Mouse (Mus musculus): ENCODE results near the gene Abcc5.

The Abcc5 gene

DNA sequence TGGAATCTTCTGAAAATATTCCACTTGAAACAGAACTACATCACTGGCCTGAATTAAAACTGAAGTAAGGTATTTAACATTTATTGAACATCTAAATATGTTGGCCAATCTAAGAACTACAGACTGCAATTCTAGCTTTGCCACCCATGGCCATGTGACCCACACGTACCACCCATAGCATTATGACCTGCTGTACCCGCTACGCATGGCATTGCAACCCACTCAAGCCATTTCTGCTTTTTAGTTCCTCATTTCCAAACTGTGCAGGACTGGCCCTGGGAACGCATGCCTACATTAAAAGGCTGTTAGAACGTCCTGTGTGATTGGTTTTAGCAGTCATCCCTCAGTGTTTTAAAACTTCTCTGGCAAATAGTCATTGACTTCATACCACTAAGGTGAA is 68.4 kb downstream of the Abcc5 start:
- Histone ChIP-seq H3K27me3 (ENCODE audit: control insufficient read depth, insufficient read depth, low read length, poor library complexity, severe bottlenecking) (no peaks in the 10 kb centered on the region), H3K36me3 (ENCODE audit: control insufficient read depth, insufficient read depth, low read length, poor library complexity, severe bottlenecking) (no peaks in the 10 kb centered on the region)
- DNase-seq (ENCODE audit: low read depth, low spot score), result peak; percentile 15

DNA sequence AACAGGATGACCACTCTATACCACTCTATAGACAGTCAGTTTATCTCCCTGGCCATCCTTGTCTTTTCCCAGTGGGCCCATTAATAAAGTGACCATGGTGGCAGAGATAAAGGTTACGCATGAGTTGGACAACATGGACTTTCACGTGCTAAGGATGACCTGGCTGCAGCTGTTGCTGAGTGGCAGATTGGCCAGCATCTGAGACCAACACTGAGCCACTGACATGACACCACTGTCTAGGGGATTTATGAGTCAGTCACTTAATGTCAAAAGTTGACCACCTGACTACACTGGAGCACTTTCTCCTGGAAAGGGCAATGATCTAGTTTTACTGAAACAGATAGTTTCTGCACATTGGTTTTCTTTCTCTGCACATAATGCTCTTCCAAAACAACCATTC is 71.4 kb downstream of the Abcc5 start:
- H3K27me3 ChIP-seq (ENCODE audit: control insufficient read depth, insufficient read depth, low read length, poor library complexity, severe bottlenecking), result no peaks in the 10 kb centered on the region

DNA sequence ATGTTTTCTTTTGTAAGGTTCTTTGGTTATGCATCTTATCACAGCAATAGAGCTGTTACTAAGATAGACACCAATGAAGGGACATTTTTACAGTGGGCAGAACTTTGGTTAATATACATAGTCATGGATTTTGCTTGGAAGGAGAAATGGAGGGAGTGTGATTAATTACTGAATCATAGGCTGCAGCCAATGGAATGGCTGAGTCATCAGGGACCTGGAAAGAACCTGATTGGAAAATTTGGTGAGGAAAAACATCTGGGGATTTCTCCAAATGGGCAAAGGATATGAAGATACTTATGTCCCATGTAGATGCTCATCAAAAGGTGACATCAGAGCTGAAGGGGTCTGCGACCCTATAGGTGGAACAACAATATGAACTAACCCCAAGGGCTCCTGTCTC is 72.2 kb downstream of the Abcc5 start:
- H3K27me3 ChIP-seq (ENCODE audit: control insufficient read depth, insufficient read depth, low read length, poor library complexity, severe bottlenecking), result no peaks in the 10 kb centered on the region
- DNase-seq (ENCODE audit: low read depth, low spot score), result no peak
- H3K36me3 ChIP-seq (ENCODE audit: control insufficient read depth, insufficient read depth, low read length, poor library complexity, severe bottlenecking), result no peaks in the 10 kb centered on the region

More for the DNA sequence above, 71.4 kb downstream of the Abcc5 start:
- no peaks in the 10 kb centered on the region for H3K36me3 ChIP-seq (ENCODE audit: control insufficient read depth, insufficient read depth, low read length, poor library complexity, severe bottlenecking)
- no peak for DNase-seq (ENCODE audit: low read depth, low spot score)

DNA sequence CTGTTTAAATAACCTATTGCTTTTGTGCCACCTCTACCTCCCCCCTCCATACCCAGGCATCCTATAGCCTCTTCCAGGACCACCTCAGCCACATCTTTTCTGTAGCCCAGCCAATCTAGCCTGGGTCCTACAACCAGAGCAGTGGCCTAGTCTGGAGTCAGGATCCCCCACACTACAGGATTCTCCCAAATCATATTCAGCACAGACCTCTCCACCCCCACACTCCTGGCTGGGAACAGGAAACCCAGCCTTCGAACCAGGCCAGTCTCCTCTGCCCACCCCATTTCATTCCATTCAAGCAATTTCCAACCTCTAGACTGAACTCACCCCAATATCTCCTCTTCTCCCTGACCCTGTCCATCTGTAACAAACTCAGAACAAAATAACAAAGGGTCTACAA is 80.7 kb downstream of the Abcc5 start:
- no peak for DNase-seq (ENCODE audit: low read depth, low spot score)
- Histone ChIP-seq H3K36me3 (ENCODE audit: control insufficient read depth, insufficient read depth, low read length, poor library complexity, severe bottlenecking) (no peaks in the 10 kb centered on the region), H3K27me3 (ENCODE audit: control insufficient read depth, insufficient read depth, low read length, poor library complexity, severe bottlenecking) (no peaks in the 10 kb centered on the region)

DNA sequence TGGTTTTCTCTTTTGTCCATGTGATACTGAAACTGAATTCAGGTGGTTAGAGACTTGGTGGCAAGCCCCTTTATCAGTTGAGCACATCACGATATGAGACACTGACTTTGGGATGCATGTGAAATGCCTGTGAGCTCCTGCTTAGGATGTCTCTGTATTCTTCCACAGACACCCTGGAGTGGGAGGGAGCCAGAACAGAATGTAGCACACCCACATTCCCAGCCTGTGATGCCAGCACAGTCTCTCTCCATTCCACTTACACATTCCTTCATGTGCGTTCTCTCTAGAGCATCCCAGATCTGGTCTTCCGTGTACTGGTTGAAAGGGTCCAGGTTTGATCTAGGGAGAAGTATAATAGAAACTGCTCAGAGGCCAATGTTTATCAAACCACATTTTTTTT is 87.6 kb downstream of the Abcc5 start:
- DNase-seq (ENCODE audit: low read depth, low spot score), result no peak
- Histone ChIP-seq H3K36me3 (ENCODE audit: control insufficient read depth, insufficient read depth, low read length, poor library complexity, severe bottlenecking) (no peaks in the 10 kb centered on the region), H3K27me3 (ENCODE audit: control insufficient read depth, insufficient read depth, low read length, poor library complexity, severe bottlenecking) (no peaks in the 10 kb centered on the region)

DNA sequence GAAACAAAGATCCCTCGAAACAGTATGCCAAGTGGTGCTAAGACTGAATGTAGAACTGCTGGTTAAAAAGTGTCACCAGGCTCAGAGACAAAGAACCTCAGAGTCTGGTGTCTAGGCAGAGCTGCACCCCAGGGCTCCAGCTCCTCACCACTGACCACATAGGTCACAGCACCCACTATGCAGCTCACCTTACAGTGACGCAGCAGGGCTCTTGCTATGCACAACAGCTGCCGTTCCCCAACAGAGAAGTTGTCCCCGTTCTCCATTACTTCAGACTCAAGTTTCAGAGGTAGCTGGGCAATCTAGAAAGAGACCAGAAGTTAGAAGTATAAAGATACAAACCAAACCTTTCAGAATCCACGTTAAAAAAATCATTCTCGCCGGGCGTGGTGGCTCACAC is 91.3 kb downstream of the Abcc5 start:
- no peak for DNase-seq (ENCODE audit: low read depth, low spot score)
- Histone ChIP-seq H3K36me3 (ENCODE audit: control insufficient read depth, insufficient read depth, low read length, poor library complexity, severe bottlenecking) (no peaks in the 10 kb centered on the region), H3K27me3 (ENCODE audit: control insufficient read depth, insufficient read depth, low read length, poor library complexity, severe bottlenecking) (no peaks in the 10 kb centered on the region)

DNA sequence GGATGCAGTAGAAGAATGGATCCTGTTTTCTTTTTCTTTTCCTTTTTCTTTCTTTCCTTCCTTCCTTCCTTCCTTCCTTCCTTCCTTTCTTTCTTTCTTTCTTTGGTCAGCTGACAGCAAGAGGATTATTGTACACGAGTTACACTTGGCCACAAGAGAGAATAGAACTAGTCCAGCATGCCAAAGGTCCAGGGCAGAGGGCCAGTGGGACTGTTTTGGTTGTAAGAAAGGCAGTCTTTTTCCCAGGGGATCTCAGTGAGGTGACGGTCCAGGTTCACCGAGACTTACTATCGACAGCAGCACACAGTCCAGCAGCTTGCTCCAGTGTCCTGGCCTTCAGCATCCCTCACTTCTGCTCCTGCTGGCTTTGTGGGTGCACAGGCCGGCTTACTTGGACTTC is 97.9 kb downstream of the Abcc5 start:
- Histone ChIP-seq H3K36me3 (ENCODE audit: control insufficient read depth, insufficient read depth, low read length, poor library complexity, severe bottlenecking) (no peaks in the 10 kb centered on the region), H3K27me3 (ENCODE audit: control insufficient read depth, insufficient read depth, low read length, poor library complexity, severe bottlenecking) (no peaks in the 10 kb centered on the region)
- DNase-seq (ENCODE audit: low read depth, low spot score), result no peak

DNA sequence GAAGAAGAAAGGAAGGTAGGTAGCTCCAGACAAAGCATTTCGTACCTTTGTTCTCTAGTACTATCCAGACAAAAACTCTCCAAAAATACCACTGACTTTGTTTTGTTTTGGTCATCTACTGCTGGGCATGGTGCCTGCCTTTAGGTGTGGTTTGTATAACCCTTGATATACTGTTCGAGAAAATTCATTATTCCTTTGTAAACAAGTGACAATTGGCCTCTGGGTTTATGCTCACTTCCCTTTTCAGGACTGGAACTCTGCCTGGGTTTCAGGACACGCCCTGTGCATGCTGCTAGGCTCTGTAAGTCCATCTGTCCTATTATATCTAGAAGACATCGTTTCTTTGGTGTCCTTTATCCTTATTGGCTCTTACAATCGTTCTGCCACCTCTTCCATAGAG is 100.9 kb downstream of the Abcc5 start, which contains the start of gene Cyp2ab1:
Gene Cyp2ab1 (minus strand): TSS at position 119 of the 400 bp plus-strand sequence.
- Histone ChIP-seq H3K36me3 (ENCODE audit: control insufficient read depth, insufficient read depth, low read length, poor library complexity, severe bottlenecking) (no peaks in the 10 kb centered on the region), H3K27me3 (ENCODE audit: control insufficient read depth, insufficient read depth, low read length, poor library complexity, severe bottlenecking) (no peaks in the 10 kb centered on the region)
- DNase-seq (ENCODE audit: low read depth, low spot score), result no peak

DNA sequence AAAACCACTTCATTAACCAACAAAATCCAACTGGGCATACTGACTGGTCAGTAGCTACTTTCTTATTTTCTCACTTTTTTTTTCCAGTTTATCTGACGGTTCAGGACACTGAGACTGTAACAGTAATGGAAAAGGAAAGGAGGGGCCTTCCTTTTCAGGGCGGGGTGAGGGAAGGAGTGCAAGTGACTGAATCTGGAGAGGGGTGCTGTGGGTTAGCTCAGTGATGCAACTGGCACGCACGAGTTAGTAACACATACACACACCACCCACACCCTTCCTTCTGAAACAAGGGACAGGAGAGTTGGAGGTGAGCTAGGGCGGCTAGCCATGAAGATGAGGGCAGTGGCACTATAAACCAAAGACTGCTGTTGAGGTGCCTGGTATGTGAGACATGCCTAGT is 102.3 kb downstream of the Abcc5 start:
- no peaks in the 10 kb centered on the region for H3K27me3 ChIP-seq (ENCODE audit: control insufficient read depth, insufficient read depth, low read length, poor library complexity, severe bottlenecking)
- H3K36me3 ChIP-seq (ENCODE audit: control insufficient read depth, insufficient read depth, low read length, poor library complexity, severe bottlenecking), result no peaks in the 10 kb centered on the region
- no peak for DNase-seq (ENCODE audit: low read depth, low spot score)

DNA sequence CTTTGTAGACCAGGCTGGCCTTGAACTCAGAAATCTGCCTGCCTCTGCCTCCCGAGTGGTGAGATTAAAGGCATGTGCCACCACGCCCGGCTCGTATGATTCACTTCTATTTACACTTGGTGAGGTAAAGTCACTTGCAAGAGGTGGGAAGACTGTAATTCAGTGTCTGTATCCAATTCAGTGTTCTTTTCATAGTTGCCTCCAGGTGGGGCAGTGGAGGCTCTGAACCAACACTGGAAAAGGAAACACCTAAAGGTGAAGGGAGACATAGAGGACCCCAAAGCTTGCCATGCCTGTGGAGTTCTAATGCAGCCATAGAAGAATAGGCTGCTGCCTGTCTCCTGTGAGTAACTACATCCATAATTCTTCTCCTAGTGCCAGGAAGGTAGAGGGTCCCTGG is 103.9 kb downstream of the Abcc5 start:
- Histone ChIP-seq H3K27me3 (ENCODE audit: control insufficient read depth, insufficient read depth, low read length, poor library complexity, severe bottlenecking) (no peaks in the 10 kb centered on the region), H3K36me3 (ENCODE audit: control insufficient read depth, insufficient read depth, low read length, poor library complexity, severe bottlenecking) (no peaks in the 10 kb centered on the region)
- DNase-seq (ENCODE audit: low read depth, low spot score), result no peak

DNA sequence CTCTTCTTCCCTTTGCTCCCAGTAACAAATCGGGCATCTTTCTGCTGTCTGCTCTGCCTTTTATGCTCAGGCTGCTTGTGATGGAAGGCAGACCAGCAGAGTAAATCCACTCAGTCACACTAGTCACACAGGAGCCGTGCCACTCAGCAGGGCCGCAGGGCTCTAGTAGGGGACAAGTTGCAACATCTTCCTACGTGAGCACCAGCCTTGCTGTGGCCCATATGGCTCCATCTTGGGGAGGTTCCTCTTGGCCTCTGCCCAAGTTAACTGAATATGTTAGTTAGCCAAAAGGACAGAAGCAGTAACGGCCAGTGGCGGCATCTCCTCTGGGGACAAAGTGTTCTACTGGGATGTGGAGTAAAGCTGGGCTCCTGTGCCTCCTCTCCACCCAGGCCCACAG is 109.4 kb downstream of the Abcc5 start:
- no peak for DNase-seq (ENCODE audit: low read depth, low spot score)
- no peaks in the 10 kb centered on the region for H3K27me3 ChIP-seq (ENCODE audit: control insufficient read depth, insufficient read depth, low read length, poor library complexity, severe bottlenecking)
- H3K36me3 ChIP-seq (ENCODE audit: control insufficient read depth, insufficient read depth, low read length, poor library complexity, severe bottlenecking), result no peaks in the 10 kb centered on the region

DNA sequence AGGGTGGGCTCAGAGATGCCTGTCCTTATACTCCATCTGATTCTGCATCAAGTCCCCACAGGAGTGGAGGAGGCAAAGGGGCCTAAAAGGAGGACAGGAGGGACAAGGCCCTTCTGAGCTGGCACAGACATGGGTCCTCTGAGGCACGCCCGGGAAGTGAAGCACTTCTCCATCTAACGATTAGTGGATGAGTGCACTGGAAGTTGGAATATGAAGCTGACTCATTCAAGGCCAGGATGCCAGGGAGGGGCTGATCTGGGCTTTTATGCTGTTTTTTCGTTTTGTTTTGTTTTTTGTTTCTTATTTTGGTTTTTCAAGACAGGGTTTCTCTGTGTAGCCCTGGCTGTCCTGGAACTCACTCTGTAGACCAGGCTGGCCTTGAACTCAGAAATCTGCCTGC is 110.9 kb downstream of the Abcc5 start:
- DNase-seq (ENCODE audit: low read depth, low spot score), result no peak
- Histone ChIP-seq H3K27me3 (ENCODE audit: control insufficient read depth, insufficient read depth, low read length, poor library complexity, severe bottlenecking) (no peaks in the 10 kb centered on the region), H3K36me3 (ENCODE audit: control insufficient read depth, insufficient read depth, low read length, poor library complexity, severe bottlenecking) (no peaks in the 10 kb centered on the region)

DNA sequence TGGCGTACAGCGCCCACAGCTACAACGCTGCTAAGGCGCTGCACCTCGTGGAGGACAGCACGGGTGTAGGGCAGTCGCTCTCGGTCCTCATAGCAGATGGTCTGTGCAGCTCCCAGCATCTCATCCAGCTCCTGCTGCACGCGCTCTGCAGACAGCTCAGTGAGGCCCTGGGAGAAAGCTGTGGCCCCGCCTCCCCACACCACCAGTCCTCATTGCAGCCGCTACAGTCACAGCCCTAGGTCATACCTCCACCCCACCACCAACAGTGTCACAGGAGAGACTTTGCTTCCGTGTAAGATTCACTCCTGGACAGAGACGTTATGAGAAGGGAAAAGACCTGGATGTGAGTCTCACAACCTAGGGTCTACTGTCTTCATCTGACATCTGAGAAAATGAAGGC is 113.9 kb downstream of the Abcc5 start:
- no peak for DNase-seq (ENCODE audit: low read depth, low spot score)
- Histone ChIP-seq H3K36me3 (ENCODE audit: control insufficient read depth, insufficient read depth, low read length, poor library complexity, severe bottlenecking) (no peaks in the 10 kb centered on the region), H3K27me3 (ENCODE audit: control insufficient read depth, insufficient read depth, low read length, poor library complexity, severe bottlenecking) (no peaks in the 10 kb centered on the region)

DNA sequence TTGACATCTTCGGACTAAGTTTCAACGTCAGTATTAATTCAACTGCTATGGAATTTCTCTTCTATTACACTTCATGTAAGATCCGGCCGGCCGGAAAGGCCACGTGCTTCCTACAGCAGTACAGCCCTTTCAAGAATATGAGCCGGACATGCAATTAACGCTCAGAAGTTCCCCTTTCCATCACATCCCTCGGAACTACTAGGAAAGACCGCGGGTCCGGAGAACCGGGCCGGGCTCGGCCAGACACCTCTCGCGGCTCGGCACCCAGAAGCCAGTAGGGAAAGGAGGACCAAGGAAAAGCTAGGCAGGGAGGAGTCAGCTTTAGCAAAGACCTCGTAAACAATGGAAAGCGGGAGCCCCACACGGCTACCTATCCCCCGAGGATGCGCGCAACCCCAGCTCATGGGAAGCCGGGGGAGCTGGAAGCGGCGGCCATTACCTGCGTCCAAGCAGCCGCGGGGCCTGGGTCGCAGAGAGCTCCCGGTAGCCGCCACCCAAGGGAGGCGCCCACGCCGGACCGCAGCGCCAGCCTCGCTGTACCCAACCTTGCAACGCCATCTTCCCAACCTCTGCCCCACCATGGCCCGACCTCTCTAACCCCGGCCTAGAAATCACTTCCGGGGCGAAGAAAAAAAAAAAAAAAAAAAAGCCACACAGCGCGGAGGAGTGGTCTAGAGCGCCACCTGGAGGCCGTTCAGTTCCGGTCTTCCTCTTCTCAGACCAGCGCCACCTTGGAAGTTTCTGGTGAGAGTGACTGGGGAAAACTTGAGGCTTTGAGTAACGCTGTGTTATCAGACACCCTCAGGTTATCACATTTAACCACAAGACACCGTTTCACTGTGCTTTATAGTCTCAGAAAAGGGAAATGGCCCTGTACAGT is 124.2 kb downstream of the Abcc5 start, which contains the start of gene Parl:
Gene Parl (minus strand): TSS at position 618 of the 880 bp plus-strand sequence.
- no peaks in the 10 kb centered on the region for H3K27me3 ChIP-seq (ENCODE audit: control insufficient read depth, insufficient read depth, low read length, poor library complexity, severe bottlenecking)
- peaks cover 2% of the 10 kb centered on the region; the same call in 1 of the 2 replicates for H3K36me3 ChIP-seq (ENCODE audit: control insufficient read depth, insufficient read depth, low read length, poor library complexity, severe bottlenecking)
- peak; percentile 97 for DNase-seq (ENCODE audit: low read depth, low spot score)

DNA sequence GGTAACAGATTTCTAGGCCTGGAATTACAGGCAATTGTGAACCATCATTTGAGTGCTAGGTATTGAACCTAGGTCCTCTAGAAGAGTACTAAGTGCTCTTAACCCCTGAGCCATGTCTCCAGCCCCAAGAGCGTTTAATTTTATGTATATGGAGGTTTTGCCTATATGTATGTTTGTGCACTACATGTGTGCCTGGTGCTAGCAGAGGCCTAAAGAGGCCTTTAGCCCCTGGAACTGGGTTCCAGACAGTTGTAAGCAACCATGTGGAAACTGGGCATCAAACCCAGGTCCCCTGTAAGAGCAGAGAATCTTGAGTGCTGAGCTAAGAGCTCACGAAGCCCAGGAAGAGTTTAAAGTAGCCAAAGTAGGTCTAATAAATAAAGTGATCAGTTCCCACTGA is 126.1 kb downstream of the Abcc5 start:
- Histone ChIP-seq H3K27me3 (ENCODE audit: control insufficient read depth, insufficient read depth, low read length, poor library complexity, severe bottlenecking) (no peaks in the 10 kb centered on the region), H3K36me3 (ENCODE audit: control insufficient read depth, insufficient read depth, low read length, poor library complexity, severe bottlenecking) (peaks cover 6% of the 10 kb centered on the region)
- no peak for DNase-seq (ENCODE audit: low read depth, low spot score)
